Mouse (Mus musculus) bone marrow macrophage, adult 2 months (primary cell): ENCODE measurements around the gene 1810062G17Rik.

Experiments
- CTCF ChIP-seq: IDR thresholded peaks from 2 replicates; pipeline ENCODE4 v1.5.1; 2012; ENCODE audit warnings: low read depth, mild to moderate bottlenecking, low read length, moderate library complexity
- POLR2A ChIP-seq: IDR thresholded peaks from 2 replicates; pipeline ENCODE4 v1.6.1; 2012; ENCODE audit warnings: mild to moderate bottlenecking, low read depth, low read length, borderline replicate concordance

DNA sequence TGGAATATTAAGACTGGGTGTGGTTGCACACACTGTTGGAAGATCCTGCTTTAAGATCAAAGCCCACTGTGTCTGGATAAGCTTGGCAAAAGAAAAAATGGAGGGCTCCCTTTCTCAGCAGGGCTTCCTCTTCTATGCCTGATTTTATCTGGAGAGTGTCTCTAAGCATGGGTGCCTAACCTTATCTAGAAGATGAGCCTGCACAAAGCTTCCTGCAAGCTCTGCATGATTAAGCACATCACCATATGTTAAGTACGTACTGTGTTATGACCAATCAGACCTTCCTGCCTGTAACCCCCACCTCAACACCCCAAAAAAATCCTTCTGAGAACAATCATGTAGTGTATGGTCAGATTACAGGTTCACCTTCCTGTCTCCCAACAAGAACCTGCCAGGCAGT lies 45.4 kb upstream of the 1810062G17Rik start:
- TF ChIP-seq POLR2A (no peak), CTCF (no peak)
